Mouse (Mus musculus): ENCODE results near the gene Atp13a1. TPM values are rescaled to one million over a fixed set of nuclear protein-coding genes. Genes with fewer than 3 reads are reported as not detected.

Atp13a1 gene
- polyA plus RNA-seq, 1 experiment from 2014 or later: 50.1 TPM

- Histone ChIP-seq H3K9ac (ENCODE audit: low read depth, low read length) (peak overlapping the region; percentile 75), H3K27ac (ENCODE audit: low read depth, low read length) (peak overlapping the region; percentile 79), H3K4me1 (ENCODE audit: control insufficient read depth, insufficient read depth, low read depth, low read length) (peaks cover 26% of the 10 kb centered on the region), H3K4me3 (ENCODE audit: low read length) (peak overlapping the region; percentile 67), H3K27me3 (replicated peaks; ENCODE audit: control insufficient read depth, insufficient read depth, low read length) (no peaks in the 10 kb centered on the region), H3K36me3 (ENCODE audit: control insufficient read depth, insufficient read depth, low read length) (peaks cover 20% of the 10 kb centered on the region), H3K4me2 (ENCODE audit: low read length) (peak overlapping the region; percentile 78), H3K9me3 (ENCODE audit: control insufficient read depth, low read length) (no peaks in the 10 kb centered on the region)
- 0% methylated on average over 13 of the region's 22 CpGs for WGBS
- ATAC-seq: peak; percentile 62
Measured at GRCm38 (mm10) chr8:69821971-69822385, 31.0 kb downstream of the Atp13a1 start.

GRCm38 (mm10) chr8:69822386-69823191, 31.6 kb downstream of the Atp13a1 start, which contains the start of gene Lpar2:
Gene Lpar2 (plus strand): TSS chr8:69822429.
- under 1% methylated on average over 26 of the region's 35 CpGs for WGBS
- peak within 1 kb of the TSS; percentile 67 for H3K4me3 ChIP-seq (ENCODE audit: low read length)

GRCm38 (mm10) chr8:69826371-69826770, 35.4 kb downstream of the Atp13a1 start:
- H3K27me3 ChIP-seq (replicated peaks; ENCODE audit: control insufficient read depth, insufficient read depth, low read length): no peaks in the 10 kb centered on the region
- H3K4me3 ChIP-seq (ENCODE audit: low read length): no peak overlapping the region
- H3K4me2 ChIP-seq (ENCODE audit: low read length): no peak overlapping the region
- no peaks in the 10 kb centered on the region for H3K9me3 ChIP-seq (ENCODE audit: control insufficient read depth, low read length)
- H3K9ac ChIP-seq (ENCODE audit: low read depth, low read length): no peak overlapping the region
- H3K27ac ChIP-seq (ENCODE audit: low read depth, low read length): no peak overlapping the region
- peaks cover 26% of the 10 kb centered on the region for H3K4me1 ChIP-seq (ENCODE audit: control insufficient read depth, insufficient read depth, low read depth, low read length)
- H3K36me3 ChIP-seq (ENCODE audit: control insufficient read depth, insufficient read depth, low read length): peaks cover 7% of the 10 kb centered on the region; the same call in 1 of the 2 replicates
- 95% methylated on average over 12 of the region's 12 CpGs for WGBS
- ATAC-seq: no peak

More at GRCm38 (mm10) chr8:69822386-69823191, 31.6 kb downstream of the Atp13a1 start, which contains the start of gene Lpar2:
- Histone ChIP-seq H3K4me1 (ENCODE audit: control insufficient read depth, insufficient read depth, low read depth, low read length) (peaks cover 26% of the 10 kb centered on the region), H3K36me3 (ENCODE audit: control insufficient read depth, insufficient read depth, low read length) (peaks cover 18% of the 10 kb centered on the region), H3K4me2 (ENCODE audit: low read length) (peak within 1 kb of the TSS; percentile 78), H3K9ac (ENCODE audit: low read depth, low read length) (peak within 1 kb of the TSS; percentile 75), H3K27me3 (replicated peaks; ENCODE audit: control insufficient read depth, insufficient read depth, low read length) (no peaks in the 10 kb centered on the region), H3K27ac (ENCODE audit: low read depth, low read length) (peak within 1 kb of the TSS; percentile 79), H3K9me3 (ENCODE audit: control insufficient read depth, low read length) (no peaks in the 10 kb centered on the region)
- ATAC-seq: peak; percentile 81

- Histone ChIP-seq H3K9me3 (ENCODE audit: control insufficient read depth, low read length) (no peaks in the 10 kb centered on the region), H3K27me3 (replicated peaks; ENCODE audit: control insufficient read depth, insufficient read depth, low read length) (no peaks in the 10 kb centered on the region), H3K9ac (ENCODE audit: low read depth, low read length) (peak within 1 kb of the TSS; percentile 81), H3K4me3 (ENCODE audit: low read length) (peak within 1 kb of the TSS; percentile 73), H3K36me3 (ENCODE audit: control insufficient read depth, insufficient read depth, low read length) (no peaks in the 10 kb centered on the region), H3K4me2 (ENCODE audit: low read length) (peak within 1 kb of the TSS; percentile 84), H3K27ac (ENCODE audit: low read depth, low read length) (peak within 1 kb of the TSS; percentile 89), H3K4me1 (ENCODE audit: control insufficient read depth, insufficient read depth, low read depth, low read length) (peaks cover 11% of the 10 kb centered on the region; the same call in 1 of the 2 replicates)
- WGBS: 0% methylated on average over 35 of the region's 38 CpGs
- peak; percentile 99 for ATAC-seq
Measured at GRCm38 (mm10) chr8:69832298-69832853, 41.4 kb downstream of the Atp13a1 start, which contains the start of gene Pbx4. Gene Pbx4 (plus strand): TSS chr8:69832491.

GRCm38 (mm10) chr8:69837057-69837682, 46.2 kb downstream of the Atp13a1 start:
- Histone ChIP-seq H3K36me3 (ENCODE audit: control insufficient read depth, insufficient read depth, low read length) (no peaks in the 10 kb centered on the region), H3K4me2 (ENCODE audit: low read length) (no peak overlapping the region), H3K4me3 (ENCODE audit: low read length) (no peak overlapping the region), H3K27ac (ENCODE audit: low read depth, low read length) (no peak overlapping the region), H3K9ac (ENCODE audit: low read depth, low read length) (no peak overlapping the region), H3K4me1 (ENCODE audit: control insufficient read depth, insufficient read depth, low read depth, low read length) (peaks cover 7% of the 10 kb centered on the region; the same call in 1 of the 2 replicates), H3K9me3 (ENCODE audit: control insufficient read depth, low read length) (no peaks in the 10 kb centered on the region), H3K27me3 (replicated peaks; ENCODE audit: control insufficient read depth, insufficient read depth, low read length) (no peaks in the 10 kb centered on the region)
- 84% methylated on average over 8 of the region's 8 CpGs for WGBS
- ATAC-seq: no peak

GRCm38 (mm10) chr8:69847167-69848065, 56.5 kb downstream of the Atp13a1 start:
- H3K9ac ChIP-seq (ENCODE audit: low read depth, low read length): no peak overlapping the region
- H3K36me3 ChIP-seq (ENCODE audit: control insufficient read depth, insufficient read depth, low read length): no peaks in the 10 kb centered on the region
- H3K9me3 ChIP-seq (ENCODE audit: control insufficient read depth, low read length): no peaks in the 10 kb centered on the region
- no peak for ATAC-seq
- H3K27ac ChIP-seq (ENCODE audit: low read depth, low read length): no peak overlapping the region
- H3K4me3 ChIP-seq (ENCODE audit: low read length): no peak overlapping the region
- WGBS: 77% methylated on average over 3 of the region's 3 CpGs
- no peaks in the 10 kb centered on the region for H3K4me1 ChIP-seq (ENCODE audit: control insufficient read depth, insufficient read depth, low read depth, low read length)
- no peaks in the 10 kb centered on the region for H3K27me3 ChIP-seq (replicated peaks; ENCODE audit: control insufficient read depth, insufficient read depth, low read length)
- H3K4me2 ChIP-seq (ENCODE audit: low read length): no peak overlapping the region

GRCm38 (mm10) chr8:69848951-69849350, 58.0 kb downstream of the Atp13a1 start:
- ATAC-seq: no peak
- no peaks in the 10 kb centered on the region for H3K9me3 ChIP-seq (ENCODE audit: control insufficient read depth, low read length)
- 90% methylated on average over 8 of the region's 8 CpGs for WGBS
- no peak overlapping the region for H3K4me2 ChIP-seq (ENCODE audit: low read length)
- H3K27me3 ChIP-seq (replicated peaks; ENCODE audit: control insufficient read depth, insufficient read depth, low read length): no peaks in the 10 kb centered on the region
- H3K4me3 ChIP-seq (ENCODE audit: low read length): no peak overlapping the region
- no peaks in the 10 kb centered on the region for H3K4me1 ChIP-seq (ENCODE audit: control insufficient read depth, insufficient read depth, low read depth, low read length)
- H3K36me3 ChIP-seq (ENCODE audit: control insufficient read depth, insufficient read depth, low read length): no peaks in the 10 kb centered on the region
- no peak overlapping the region for H3K27ac ChIP-seq (ENCODE audit: low read depth, low read length)
- H3K9ac ChIP-seq (ENCODE audit: low read depth, low read length): no peak overlapping the region

GRCm38 (mm10) chr8:69849899-69850298, 58.9 kb downstream of the Atp13a1 start:
- no peaks in the 10 kb centered on the region for H3K4me1 ChIP-seq (ENCODE audit: control insufficient read depth, insufficient read depth, low read depth, low read length)
- no peak for ATAC-seq
- H3K9ac ChIP-seq (ENCODE audit: low read depth, low read length): no peak overlapping the region
- no peak overlapping the region for H3K27ac ChIP-seq (ENCODE audit: low read depth, low read length)
- no peaks in the 10 kb centered on the region for H3K9me3 ChIP-seq (ENCODE audit: control insufficient read depth, low read length)
- H3K27me3 ChIP-seq (replicated peaks; ENCODE audit: control insufficient read depth, insufficient read depth, low read length): no peaks in the 10 kb centered on the region
- H3K4me3 ChIP-seq (ENCODE audit: low read length): no peak overlapping the region
- WGBS: 51% methylated on average over 3 of the region's 3 CpGs
- no peak overlapping the region for H3K4me2 ChIP-seq (ENCODE audit: low read length)
- H3K36me3 ChIP-seq (ENCODE audit: control insufficient read depth, insufficient read depth, low read length): no peaks in the 10 kb centered on the region
